Mouse (Mus musculus) ovary, postnatal 10 days (tissue): Measurements from ENCODE around the gene Adam15.

Experiments used
- DNase-seq: peaks from one replicate; pipeline ENCODE4 v3.0.0; 2022; ENCODE audit warnings: low spot score

Adam15 gene

GRCm38 (mm10) chr3:89383651-89384255 lies 34.0 kb upstream of the Adam15 start:
- DNase-seq, result no peak

- no peak for DNase-seq
Measured at GRCm38 (mm10) chr3:89382950-89383349, 33.2 kb upstream of the Adam15 start.

GRCm38 (mm10) chr3:89382033-89382882 lies 32.5 kb upstream of the Adam15 start:
- no peak for DNase-seq

GRCm38 (mm10) chr3:89381233-89381632 lies 31.4 kb upstream of the Adam15 start:
- DNase-seq, result no peak

GRCm38 (mm10) chr3:89380711-89381110 lies 30.9 kb upstream of the Adam15 start:
- DNase-seq, result no peak

- DNase-seq, result no peak
Measured at GRCm38 (mm10) chr3:89380291-89380690, 30.5 kb upstream of the Adam15 start.

GRCm38 (mm10) chr3:89379388-89380131 lies 29.8 kb upstream of the Adam15 start:
- no peak for DNase-seq

GRCm38 (mm10) chr3:89378394-89379067 lies 28.7 kb upstream of the Adam15 start:
- DNase-seq, result peak; percentile 79

GRCm38 (mm10) chr3:89377831-89378230 lies 28.0 kb upstream of the Adam15 start:
- no peak for DNase-seq

GRCm38 (mm10) chr3:89373581-89374231 lies 23.9 kb upstream of the Adam15 start:
- DNase-seq, result no peak

GRCm38 (mm10) chr3:89367338-89367737 lies 17.5 kb upstream of the Adam15 start:
- DNase-seq, result no peak

GRCm38 (mm10) chr3:89365486-89366414 lies 16.0 kb upstream of the Adam15 start:
- no peak for DNase-seq

GRCm38 (mm10) chr3:89365153-89365485 lies 15.3 kb upstream of the Adam15 start, which contains the start of gene Dcst1:
Gene Dcst1 (minus strand): TSS chr3:89365253.
- DNase-seq, result no peak

GRCm38 (mm10) chr3:89364631-89365030 lies 14.8 kb upstream of the Adam15 start:
- DNase-seq, result no peak

GRCm38 (mm10) chr3:89361675-89362074 lies 11.9 kb upstream of the Adam15 start, which contains the start of gene Dcst2:
Gene Dcst2 (plus strand): TSS chr3:89361975.
- DNase-seq, result no peak

GRCm38 (mm10) chr3:89360237-89360636 lies 10.4 kb upstream of the Adam15 start:
- no peak for DNase-seq

- no peak for DNase-seq
Measured at GRCm38 (mm10) chr3:89359630-89360029, 9.8 kb upstream of the Adam15 start.

GRCm38 (mm10) chr3:89356029-89356428 lies 6.2 kb upstream of the Adam15 start:
- DNase-seq, result no peak

- DNase-seq, result no peak
Measured at GRCm38 (mm10) chr3:89355512-89355902, 5.7 kb upstream of the Adam15 start.

GRCm38 (mm10) chr3:89354816-89355511 lies 5.2 kb upstream of the Adam15 start:
- DNase-seq, result peak; percentile 66
